In the genomic region with DNA sequence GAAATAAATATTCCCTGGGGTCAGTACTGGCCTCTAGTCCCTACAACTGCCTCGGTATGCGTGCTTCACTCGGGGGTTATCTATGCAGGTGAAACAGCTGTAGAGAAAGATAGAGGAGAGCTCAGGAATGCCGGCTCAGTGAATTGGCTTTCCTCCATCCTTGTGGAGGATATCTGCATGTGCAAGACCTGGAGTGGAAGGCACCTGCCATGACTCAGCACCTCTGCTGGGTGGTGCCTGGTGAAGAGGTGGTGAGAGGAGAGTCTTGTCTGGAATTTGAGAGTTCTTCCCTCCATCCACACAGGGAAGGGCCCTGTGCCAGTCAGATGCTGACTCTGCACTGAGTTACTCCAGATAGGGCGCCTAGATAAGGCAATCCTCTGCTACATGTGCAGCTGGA, we compare ENCODE assay signal across 10 mouse cellular contexts.
DNase-seq lines count a peak whose midpoint lies in the region; ATAC-seq and TF ChIP-seq lines count a peak whose summit lies in the region.
"Had no signal": no experiment of that assay in that cellular context is flagged by ENCODE, and none has a peak within 500 bp of the region (broad histone marks: within the 10 kb centered on the region; RNA-seq: fewer than 3 reads in every experiment).

No protein-coding gene starts in this region.

- no peak overlapping the region for H3K27ac ChIP-seq in liver, embryonic 11.5 days (ENCODE audit: low read depth, low read length)

- H3K4me3 ChIP-seq in G1E (ENCODE audit: low read depth, low read length), result no peak overlapping the region; the same call in 1 of the 2 replicates
- H3K4me3 ChIP-seq in liver, embryonic 11.5 days (ENCODE audit: low read depth, low read length), result no peak overlapping the region

- no peaks in the 10 kb centered on the region for H3K9me3 ChIP-seq in G1E (replicated peaks)
- no peaks in the 10 kb centered on the region for H3K9me3 ChIP-seq in liver, embryonic 11.5 days (ENCODE audit: control insufficient read depth, low read length)

- 45% methylated on average over 5 of the region's 5 CpGs for WGBS in liver, embryonic 11.5 days

- no peak overlapping the region for H3K9ac ChIP-seq in liver, embryonic 11.5 days (ENCODE audit: low read depth, low read length)

- H3K4me1 ChIP-seq in G1E (ENCODE audit: insufficient read depth, low read depth, low read length), result peaks cover 21% of the 10 kb centered on the region
- H3K4me1 ChIP-seq in liver, embryonic 11.5 days (replicated peaks; ENCODE audit: control insufficient read depth, insufficient read depth, low read length), result no peaks in the 10 kb centered on the region

- no peak overlapping the region for H3K4me2 ChIP-seq in liver, embryonic 11.5 days

- no peaks in the 10 kb centered on the region for H3K27me3 ChIP-seq in G1E (ENCODE audit: insufficient read depth, low read length)
- H3K27me3 ChIP-seq in liver, embryonic 11.5 days (replicated peaks; ENCODE audit: control insufficient read depth, insufficient read depth, low read length), result no peaks in the 10 kb centered on the region

- intact Hi-C loops in left cerebral cortex, postnatal 4 days (cut with DNase I), result no loop called here

- peak; percentile 75 for ATAC-seq in G1E (ENCODE audit: extremely low read depth, insufficient number of reproducible peaks, low FRiP score, poor library complexity, severe bottlenecking)
- ATAC-seq in liver, embryonic 11.5 days (replicated peaks; ENCODE audit: low FRiP score), result peak; percentile 71
- ATAC-seq in CD4-positive, CD25-positive, alpha-beta regulatory T cell, adult 4 months, result no peak

- TF ChIP-seq CTCF in G1E (IDR thresholded peaks at IDR 0.05; ENCODE audit: low read depth, low read length), result no peak

- no peaks in the 10 kb centered on the region for H3K36me3 ChIP-seq in G1E (replicated peaks)
- H3K36me3 ChIP-seq in liver, embryonic 11.5 days (ENCODE audit: control insufficient read depth, insufficient read depth, low read length), result no peaks in the 10 kb centered on the region

- peak; percentile 10 for DNase-seq in G1E (ENCODE audit: low spot score)
- peak; percentile 72 for DNase-seq in ZHBTc4 (ENCODE audit: low read depth, low spot score)
- no peak for DNase-seq in liver, embryonic 11.5 days (ENCODE audit: low spot score)
- peak; percentile 47 to 75 for DNase-seq in spleen, postnatal 10 days (ENCODE audit: low spot score in 2 of 2)
- DNase-seq in adrenal gland, postnatal 4 days (ENCODE audit: low spot score in 2 of 2), result no peak
- no peak for DNase-seq in left cerebral cortex, postnatal 4 days
- DNase-seq: cerebellum, postnatal 25 days; layer of hippocampus, adult 9-11 months; thymus, postnatal 14 days had no signal

Comparison
In these comparisons a context has a peak if more than half of its experiments do, and no peak if none do; other contexts are left out.
1. DNase-seq: peak in G1E (single experiment), ZHBTc4 (single experiment) and spleen, postnatal 10 days (2 of 2); none in liver, embryonic 11.5 days (single experiment), adrenal gland, postnatal 4 days (0 of 2) and left cerebral cortex, postnatal 4 days (single experiment).